In genomic region chr3:89058783-89059182, GRCm38 (mm10) we compare ENCODE assay signal across 8 mouse cellular contexts. TPM values are rescaled to one million over a fixed set of nuclear protein-coding genes. Genes with fewer than 3 reads are reported as not detected.
A peak's percentile ranks its signal among the peaks of the same experiment; 100 is the strongest.
DNase-seq lines count a peak whose midpoint lies in the region; ATAC-seq and TF ChIP-seq lines count a peak whose summit lies in the region.
"Had no signal": no experiment of that assay in that cellular context is flagged by ENCODE, and none has a peak within 500 bp of the region (broad histone marks: within the 10 kb centered on the region; RNA-seq: fewer than 3 reads in every experiment).

No protein-coding gene starts in this region.

- no peak for TF ChIP-seq EP300 in liver, postnatal 0 days (IDR thresholded peaks at IDR 0.05; ENCODE audit: low read depth)

- peaks cover 94% of the 10 kb centered on the region for H3K36me3 ChIP-seq in kidney, embryonic 14.5 days (ENCODE audit: control insufficient read depth, insufficient read depth, low read length)
- peaks cover 66% of the 10 kb centered on the region for H3K36me3 ChIP-seq in liver, postnatal 0 days (replicated peaks; ENCODE audit: insufficient read depth, low read length)

- WGBS in kidney, embryonic 14.5 days = 82% methylated on average over 3 of the region's 3 CpGs
- WGBS in liver, postnatal 0 days (ENCODE audit: insufficient replicate concordance) = 88% methylated on average over 3 of the region's 3 CpGs

- no peak overlapping the region for H3K9ac ChIP-seq in kidney, embryonic 14.5 days (ENCODE audit: low read depth, low read length)
- H3K9ac ChIP-seq in liver, postnatal 0 days (replicated peaks) = no peak overlapping the region

- peak; percentile 63 for TF ChIP-seq CTCF in liver, postnatal 0 days (IDR thresholded peaks at IDR 0.05; ENCODE audit: low read depth)

- H3K4me3 ChIP-seq in kidney, embryonic 14.5 days (ENCODE audit: low read length) = no peak overlapping the region
- H3K4me3 ChIP-seq in liver, postnatal 0 days (ENCODE audit: low read depth, low read length) = no peak overlapping the region
- H3K4me3 ChIP-seq: myocyte had no signal

- no peaks in the 10 kb centered on the region for H3K9me3 ChIP-seq in kidney, embryonic 14.5 days (ENCODE audit: control insufficient read depth, low read length)
- H3K9me3 ChIP-seq in liver, postnatal 0 days (ENCODE audit: low read length) = no peaks in the 10 kb centered on the region

- no peak for ATAC-seq in kidney, embryonic 14.5 days (ENCODE audit: low FRiP score, low TSS enrichment)
- ATAC-seq in liver, postnatal 0 days = no peak

- no peaks in the 10 kb centered on the region for H3K27me3 ChIP-seq in kidney, embryonic 14.5 days (ENCODE audit: control insufficient read depth, insufficient read depth, low read length)
- no peaks in the 10 kb centered on the region for H3K27me3 ChIP-seq in liver, postnatal 0 days (ENCODE audit: insufficient read depth, low read length)

- no peaks in the 10 kb centered on the region for H3K4me1 ChIP-seq in kidney, embryonic 14.5 days (ENCODE audit: control insufficient read depth, insufficient read depth, low read length)
- H3K4me1 ChIP-seq in liver, postnatal 0 days (ENCODE audit: insufficient read depth) = no peaks in the 10 kb centered on the region

- no peak overlapping the region for H3K4me2 ChIP-seq in kidney, embryonic 14.5 days (replicated peaks; ENCODE audit: low read depth, low read length)
- H3K4me2 ChIP-seq in liver, postnatal 0 days (ENCODE audit: low read depth, low read length) = no peak overlapping the region

- peak; percentile 35 for DNase-seq in kidney, adult 18-20 months
- DNase-seq in CD8-positive naive resting alpha-beta T cell, adult 2 months (ENCODE audit: low read depth in 2 of 2, low spot score in 2 of 2) = peak; percentile 12 to 23
- peak; percentile 26 for DNase-seq in MEL-GATA-1-ER (ENCODE audit: extremely low read depth, low read depth)
- peak; percentile 39 to 63 for DNase-seq in cerebellum, postnatal 25 days
- peak; percentile 43 for DNase-seq in liver, postnatal 0 days
- DNase-seq in yolk sac, embryonic 10.5 days (ENCODE audit: low spot score) = peak; percentile 11

- no peak overlapping the region for H3K27ac ChIP-seq in kidney, embryonic 14.5 days (ENCODE audit: low read depth, low read length)
- no peak overlapping the region for H3K27ac ChIP-seq in liver, postnatal 0 days (ENCODE audit: low read depth)

RNA-seq across cellular contexts. Expression of gene Rusc1, which starts 34.3 kb away (rescaled TPM):
- polyA plus RNA-seq in kidney, embryonic 14.5 days (2014; fragmentation: Nextera tagmentation; extraction: Ambion mirVana) = 12.5 and 16.7 TPM in 2 replicates
- 2.4 and 2.5 TPM in 2 replicates for polyA plus RNA-seq in liver, postnatal 0 days (2015; fragmentation: Nextera tagmentation; extraction: Ambion mirVana)

RNA-seq across cellular contexts. Expression of gene Gm43738, which starts 42.1 kb away (rescaled TPM):
- not detected in 2 replicates for polyA plus RNA-seq in kidney, embryonic 14.5 days (2014; fragmentation: Nextera tagmentation; extraction: Ambion mirVana)
- not detected in 2 replicates for polyA plus RNA-seq in liver, postnatal 0 days (2015; fragmentation: Nextera tagmentation; extraction: Ambion mirVana)

RNA-seq across cellular contexts. Expression of gene Fdps, which starts 43.0 kb away (rescaled TPM):
- 186 and 191 TPM in 2 replicates for polyA plus RNA-seq in kidney, embryonic 14.5 days (2014; fragmentation: Nextera tagmentation; extraction: Ambion mirVana)
- 75.8 and 82.2 TPM in 2 replicates for polyA plus RNA-seq in liver, postnatal 0 days (2015; fragmentation: Nextera tagmentation; extraction: Ambion mirVana)
